Mouse (Mus musculus): Measurements from ENCODE around the gene Schip1.

DNA sequence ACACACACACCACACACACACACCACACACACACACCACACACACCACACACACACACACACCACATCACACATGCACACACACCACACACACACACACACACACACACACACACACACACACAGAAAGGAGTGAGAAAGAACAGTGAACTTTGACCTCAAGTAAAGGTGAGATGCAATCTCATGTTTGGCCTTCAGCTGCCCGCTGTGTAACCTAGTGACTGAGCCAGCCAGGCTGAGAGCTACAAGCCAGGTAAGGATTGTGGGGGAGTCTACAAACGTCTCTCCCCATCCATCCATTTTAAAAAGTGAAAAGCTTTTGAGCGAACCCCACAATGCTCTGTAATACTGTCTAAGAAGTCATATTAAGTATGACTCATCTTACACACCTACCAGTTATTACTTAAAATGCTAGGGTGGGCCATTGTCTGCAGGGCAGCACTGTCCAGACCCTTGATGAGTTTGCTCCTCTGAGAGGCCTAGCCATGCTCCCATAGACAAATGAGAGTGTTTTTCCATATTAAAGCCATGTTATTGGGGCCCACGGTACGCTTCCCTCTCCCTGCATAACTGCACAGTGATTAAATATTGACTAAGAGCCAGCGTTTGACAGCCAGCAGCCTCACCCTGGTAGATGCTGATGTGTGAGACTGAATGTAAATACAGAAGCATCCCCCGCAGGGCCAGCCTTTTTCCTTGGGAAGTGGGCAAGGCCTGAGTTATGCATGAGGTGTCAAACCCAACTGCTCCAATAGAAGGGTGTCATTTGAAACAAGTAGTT lies 448.9 kb downstream of the Schip1 start:
- TF ChIP-seq CTCF (IDR thresholded peaks at IDR 0.05; ENCODE audit: low read depth) (no peak), EP300 (optimal IDR thresholded peaks at IDR 0.05) (no peak)

All from stomach, postnatal 0 days (tissue).